Mouse (Mus musculus): ENCODE data around the gene Ccdc30. TPM values are rescaled to one million over a fixed set of nuclear protein-coding genes. Genes with fewer than 3 reads are reported as not detected.

Ccdc30 gene
- total RNA-seq, 2 experiments from 2014 or later, result not detected

DNA sequence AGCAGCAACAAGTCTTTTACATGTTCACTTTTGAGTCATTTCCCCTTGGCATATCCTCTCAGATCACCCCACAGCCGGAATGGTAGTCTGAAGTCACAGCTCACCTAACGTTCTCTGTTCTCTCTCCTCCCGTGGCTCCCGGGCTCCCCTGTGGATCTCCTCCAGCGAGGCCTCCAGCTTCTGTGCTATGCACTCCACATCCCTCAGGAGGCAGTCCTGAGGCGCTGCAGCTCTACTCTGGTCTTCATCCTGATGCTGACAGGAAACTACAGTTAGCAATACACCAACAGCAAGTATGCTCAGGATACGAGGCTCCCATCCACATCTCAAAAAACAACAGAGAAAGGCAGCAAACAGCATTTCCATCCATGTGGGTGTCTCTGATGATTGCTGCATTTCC, 14.4 kb downstream of the Ccdc30 start:
- intact Hi-C loops (cut with DNase I), result no loop called here
- Histone ChIP-seq H3K4me3 (no peak overlapping the region), H3K27ac (no peak overlapping the region)
- no peak for TF ChIP-seq CTCF (IDR thresholded peaks at IDR 0.05)
- DNase-seq, result no peak

DNA sequence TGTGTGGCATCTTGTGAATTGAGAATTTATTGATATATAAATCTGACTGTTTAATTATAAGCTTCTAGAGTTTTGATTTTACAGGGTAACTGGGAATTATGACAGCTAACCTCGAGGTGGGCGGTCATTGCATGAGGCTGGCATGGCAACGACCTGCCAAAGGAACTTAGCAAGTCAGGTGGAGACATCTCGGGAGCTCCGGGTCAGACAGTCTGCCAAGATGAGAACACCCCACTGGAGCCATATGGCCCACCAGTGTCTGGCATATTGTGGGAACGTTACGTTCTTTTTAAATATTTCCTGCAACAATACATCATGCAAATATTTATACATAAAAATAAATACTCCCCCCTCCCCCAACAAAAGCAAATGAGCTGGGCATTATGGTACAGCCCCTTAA, 16.6 kb downstream of the Ccdc30 start:
- no peak for TF ChIP-seq CTCF (IDR thresholded peaks at IDR 0.05)
- Histone ChIP-seq H3K27ac (no peak overlapping the region), H3K4me3 (no peak overlapping the region)
- no peak for DNase-seq
- intact Hi-C loops (cut with DNase I), result no loop called here

DNA sequence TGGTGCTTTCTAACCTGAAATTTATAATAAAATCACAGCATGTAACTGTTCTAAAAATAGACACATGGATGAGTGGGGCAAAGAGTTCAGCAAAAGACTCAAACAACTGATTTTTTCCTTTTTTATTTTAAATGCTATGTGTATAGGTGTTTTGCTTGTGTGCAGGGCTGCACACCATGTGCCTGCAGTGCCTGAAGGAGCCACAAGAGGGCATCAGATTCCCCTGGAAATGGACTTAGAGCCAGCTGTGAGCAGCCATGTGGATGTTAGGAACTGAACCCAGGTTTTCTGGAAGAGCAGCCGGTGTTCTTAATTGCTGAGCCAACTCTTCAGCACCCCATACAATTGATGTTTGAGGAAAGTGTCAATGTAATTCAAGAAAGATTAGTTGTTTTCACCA, 25.0 kb downstream of the Ccdc30 start:
- TF ChIP-seq CTCF (IDR thresholded peaks at IDR 0.05), result peak; percentile 33; the same call in 1 of the 2 replicates
- intact Hi-C loops (cut with DNase I), result no loop called here
- Histone ChIP-seq H3K27ac (no peak overlapping the region), H3K4me3 (no peak overlapping the region)
- no peak for DNase-seq

DNA sequence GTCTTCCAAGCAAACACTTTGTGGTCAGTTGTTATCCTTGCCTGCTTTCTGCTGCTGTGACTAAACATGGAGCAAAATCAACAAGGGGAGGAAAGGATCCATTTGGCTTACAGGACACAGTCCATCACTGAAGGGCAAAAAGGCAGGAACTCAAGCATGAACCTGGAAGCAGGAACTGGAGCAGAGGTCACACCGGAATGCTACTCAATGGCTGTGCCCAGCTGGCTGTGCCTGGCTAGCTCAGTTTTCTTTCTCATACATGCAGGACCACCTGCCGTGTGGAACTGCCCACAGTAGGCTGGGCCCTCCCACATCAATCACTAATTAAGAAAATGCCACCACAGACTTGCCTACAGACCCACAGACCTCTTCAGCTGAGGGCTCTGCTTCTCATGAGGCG, 26.1 kb downstream of the Ccdc30 start:
- intact Hi-C loops (cut with DNase I), result no loop called here
- no peak for TF ChIP-seq CTCF (IDR thresholded peaks at IDR 0.05)
- Histone ChIP-seq H3K4me3 (no peak overlapping the region), H3K27ac (no peak overlapping the region)
- no peak for DNase-seq

DNA sequence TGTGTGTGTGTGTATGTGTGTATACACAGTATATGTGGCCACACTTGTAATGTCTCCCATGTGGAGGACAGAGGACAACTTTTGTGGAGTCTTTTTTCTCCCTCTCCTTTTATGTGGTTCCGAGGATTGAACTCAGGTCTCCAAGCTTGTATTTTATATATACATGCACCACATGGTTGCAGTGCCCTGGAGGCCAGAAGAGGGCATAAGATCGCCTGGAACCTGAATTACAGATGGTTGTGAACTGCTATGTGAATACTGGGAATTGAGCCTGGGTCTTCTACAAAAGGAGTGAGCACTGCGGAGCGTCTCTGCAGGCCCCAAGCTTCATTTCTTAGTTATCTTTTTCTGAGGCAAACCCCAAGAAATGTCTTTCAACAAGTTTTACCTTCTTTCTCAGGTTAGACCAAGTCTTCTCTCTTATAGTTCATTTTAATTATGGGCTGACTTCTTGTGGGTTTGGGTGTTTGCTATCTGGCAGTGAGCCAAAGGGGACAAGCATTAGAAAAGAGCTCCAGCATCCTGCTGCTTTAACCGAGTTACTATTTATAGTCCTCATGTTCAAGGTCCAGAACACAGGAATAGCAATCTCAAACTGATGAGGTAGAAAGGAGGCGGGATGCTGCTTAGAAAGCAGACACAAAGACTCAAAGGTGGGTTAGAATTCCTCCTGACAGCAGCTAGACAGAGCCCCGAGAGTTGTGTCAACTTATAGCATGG, 33.7 kb downstream of the Ccdc30 start:
- intact Hi-C loops (cut with DNase I), result no loop called here
- Histone ChIP-seq H3K27ac (no peak overlapping the region), H3K4me3 (no peak overlapping the region)
- TF ChIP-seq CTCF (IDR thresholded peaks at IDR 0.05), result no peak
- no peak for DNase-seq

DNA sequence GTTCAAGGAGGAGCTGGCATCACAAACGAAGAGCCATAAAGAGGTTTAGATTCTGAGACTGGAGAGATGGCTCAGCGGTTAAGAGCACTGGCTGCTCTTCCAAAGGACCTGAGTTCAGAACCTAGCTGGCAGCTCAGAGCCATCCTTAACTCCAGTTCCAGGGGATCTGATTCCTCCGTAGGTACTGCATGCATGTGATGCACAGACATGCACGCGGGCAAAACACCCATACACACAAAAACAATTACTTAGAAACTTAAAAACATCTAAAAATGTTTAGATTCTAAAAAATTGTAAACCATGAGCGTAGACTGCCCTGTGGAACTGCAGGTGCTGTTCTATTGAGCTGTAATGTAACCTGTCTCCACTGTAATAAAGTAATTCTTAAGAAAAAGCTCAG, 45.9 kb downstream of the Ccdc30 start:
- intact Hi-C loops (cut with DNase I), result no loop called here
- H3K27ac ChIP-seq, result no peak overlapping the region
- TF ChIP-seq CTCF (IDR thresholded peaks at IDR 0.05), result peak; percentile 42
- DNase-seq, result no peak
- no peak overlapping the region for H3K4me3 ChIP-seq

DNA sequence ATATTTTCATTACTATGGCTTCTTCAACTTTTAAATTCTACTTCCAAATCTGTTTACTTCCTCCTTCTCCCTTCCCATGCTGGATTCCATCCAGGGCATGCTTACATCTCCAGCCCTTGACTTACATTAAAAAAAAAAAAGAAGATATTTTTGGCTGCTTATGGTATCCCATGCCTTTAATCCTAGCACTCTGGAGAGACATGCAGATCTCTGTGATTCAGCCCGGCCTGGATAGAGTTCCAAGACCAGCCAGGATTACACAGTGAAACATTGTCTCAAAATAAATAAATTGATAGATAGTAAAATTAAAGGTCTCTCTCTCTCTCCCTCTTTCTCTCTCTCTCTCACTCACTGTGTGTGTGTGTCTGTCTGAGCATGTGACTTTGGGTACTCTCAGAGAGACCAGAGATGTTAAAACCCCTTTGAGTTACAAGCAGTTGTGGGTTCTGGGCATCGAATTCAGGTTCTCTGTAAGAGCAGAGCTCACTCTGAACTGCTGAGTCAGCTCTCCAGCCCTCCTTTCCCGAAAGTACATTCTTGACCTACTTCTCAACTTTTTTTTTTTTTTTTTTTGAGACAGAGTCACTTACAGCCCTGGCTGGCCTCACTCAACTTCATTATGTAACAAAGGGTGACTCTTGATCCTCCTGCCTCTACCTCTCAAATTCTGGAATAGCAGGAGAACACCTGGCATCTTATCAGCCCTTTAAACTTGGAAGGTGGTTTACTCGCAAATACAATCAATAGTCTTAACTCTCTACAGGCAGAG, 48.4 kb downstream of the Ccdc30 start:
- TF ChIP-seq CTCF (IDR thresholded peaks at IDR 0.05), result no peak
- Histone ChIP-seq H3K27ac (no peak overlapping the region), H3K4me3 (no peak overlapping the region)
- DNase-seq, result no peak
- intact Hi-C loops (cut with DNase I), result no loop called here

DNA sequence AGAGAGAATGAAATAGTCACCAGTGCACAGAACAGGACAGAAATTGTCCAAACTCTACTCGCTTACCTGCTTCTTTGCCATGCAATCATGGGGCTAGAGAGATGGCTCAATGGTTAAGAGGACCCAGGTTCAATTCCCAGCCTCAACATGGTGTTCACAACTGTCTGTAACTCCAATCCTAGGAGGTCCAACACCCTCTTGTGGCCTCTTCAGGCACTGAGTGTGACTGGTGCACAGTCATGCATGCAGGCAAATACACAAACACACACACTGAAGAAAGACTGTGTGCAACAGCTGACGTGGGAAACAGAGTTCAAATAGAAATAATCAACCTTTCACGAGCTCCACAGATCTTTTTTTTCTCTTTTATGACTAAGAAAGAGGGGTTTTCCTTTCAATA, 53.1 kb downstream of the Ccdc30 start:
- no peak for DNase-seq
- no peak for TF ChIP-seq CTCF (IDR thresholded peaks at IDR 0.05)
- no peak overlapping the region for H3K27ac ChIP-seq
- H3K4me3 ChIP-seq, result no peak overlapping the region
- intact Hi-C loops (cut with DNase I), result no loop called here

DNA sequence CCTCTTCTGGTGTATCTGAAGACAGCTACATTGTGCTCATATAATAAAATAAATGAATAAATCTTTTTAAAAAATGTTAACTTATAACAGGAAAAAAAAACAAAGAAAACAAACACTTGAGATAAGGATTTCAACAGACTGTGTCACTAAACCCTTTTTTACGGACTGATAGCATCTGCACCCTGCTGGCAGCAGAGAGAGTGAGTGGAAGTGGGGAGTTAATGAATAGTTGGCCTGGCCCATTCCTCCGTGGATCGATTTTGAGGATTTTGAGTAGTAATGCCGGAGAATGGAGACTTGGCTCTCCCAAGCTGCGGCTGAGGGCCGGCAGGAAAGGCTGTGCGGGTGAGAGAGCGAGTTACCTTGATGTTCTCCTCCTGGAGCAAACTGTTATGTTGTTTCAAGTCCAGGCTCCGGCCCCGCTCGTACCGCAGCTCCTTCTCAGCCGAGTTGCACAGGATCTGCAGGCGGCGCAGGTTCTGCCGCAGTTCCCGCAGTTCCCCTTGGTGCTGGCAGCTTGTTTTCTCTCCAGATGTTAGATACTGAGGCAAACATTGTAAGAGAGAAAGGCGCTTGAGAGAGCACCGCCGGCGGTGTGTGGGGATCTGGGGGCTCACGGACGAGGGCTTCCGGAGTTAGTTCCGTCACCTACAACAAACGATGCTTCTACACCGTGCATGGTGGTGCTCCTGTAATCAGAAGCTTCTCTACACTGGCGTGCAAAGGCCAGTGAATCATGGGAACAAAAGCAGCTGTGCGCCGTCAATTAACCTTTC, 55.9 kb downstream of the Ccdc30 start:
- Histone ChIP-seq H3K4me3 (peak overlapping the region; percentile 51), H3K27ac (no peak overlapping the region)
- intact Hi-C loops (cut with DNase I), result no loop called here
- no peak for DNase-seq
- TF ChIP-seq CTCF (IDR thresholded peaks at IDR 0.05), result no peak

DNA sequence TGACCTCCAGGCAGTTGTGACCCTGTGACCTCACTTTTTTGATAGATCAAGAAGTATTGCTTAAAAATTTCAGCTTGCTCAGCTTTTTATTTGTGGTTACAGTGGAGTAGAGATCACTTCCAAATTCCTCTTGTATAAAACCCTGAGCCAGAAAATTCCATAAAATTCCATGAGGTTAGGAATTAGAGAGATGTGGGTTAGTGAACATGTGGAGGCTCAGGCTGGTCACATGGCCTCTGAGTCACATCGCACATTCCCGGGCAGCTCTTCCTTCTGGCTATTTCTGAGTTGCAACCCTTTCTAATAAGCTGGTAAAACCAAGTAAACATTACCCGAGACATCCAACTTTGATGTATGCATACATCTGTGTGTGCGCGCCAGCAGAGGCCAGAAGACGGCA, 69.8 kb downstream of the Ccdc30 start:
- DNase-seq, result no peak
- Histone ChIP-seq H3K27ac (no peak overlapping the region), H3K4me3 (no peak overlapping the region)
- TF ChIP-seq CTCF (IDR thresholded peaks at IDR 0.05), result no peak
- intact Hi-C loops (cut with DNase I), result no loop called here

DNA sequence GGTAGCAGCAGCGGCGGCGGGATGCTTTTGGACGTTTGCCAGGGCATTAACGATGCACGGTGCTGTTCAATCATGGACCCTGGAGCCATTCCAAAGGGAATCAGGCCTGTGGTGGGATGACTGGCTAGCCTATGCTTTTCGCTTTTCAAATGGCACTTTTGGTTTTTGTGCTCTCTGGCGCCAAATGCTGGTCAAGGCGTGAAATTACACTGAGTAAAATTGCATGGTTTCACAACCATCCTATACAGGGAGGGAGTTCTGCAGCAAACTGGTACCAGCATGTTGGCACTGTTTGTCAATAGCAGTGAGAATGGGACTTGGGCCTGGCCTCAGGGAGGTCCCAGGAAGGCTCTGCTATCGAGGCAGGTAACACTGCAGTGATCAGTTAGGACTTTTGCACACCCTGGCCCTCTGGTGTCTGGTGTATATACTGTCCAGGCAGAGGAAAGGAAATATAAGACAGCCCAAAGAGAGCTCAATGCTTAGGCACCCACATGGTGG, 76.4 kb downstream of the Ccdc30 start:
- H3K27ac ChIP-seq, result no peak overlapping the region
- no peak overlapping the region for H3K4me3 ChIP-seq
- intact Hi-C loops (cut with DNase I), result loop anchor here (2.0 kb wide), 1 partner anchor 92 kb away; no protein-coding TSS in a partner anchor
- TF ChIP-seq CTCF (IDR thresholded peaks at IDR 0.05), result peak; percentile 73
- peak; percentile 35 for DNase-seq

DNA sequence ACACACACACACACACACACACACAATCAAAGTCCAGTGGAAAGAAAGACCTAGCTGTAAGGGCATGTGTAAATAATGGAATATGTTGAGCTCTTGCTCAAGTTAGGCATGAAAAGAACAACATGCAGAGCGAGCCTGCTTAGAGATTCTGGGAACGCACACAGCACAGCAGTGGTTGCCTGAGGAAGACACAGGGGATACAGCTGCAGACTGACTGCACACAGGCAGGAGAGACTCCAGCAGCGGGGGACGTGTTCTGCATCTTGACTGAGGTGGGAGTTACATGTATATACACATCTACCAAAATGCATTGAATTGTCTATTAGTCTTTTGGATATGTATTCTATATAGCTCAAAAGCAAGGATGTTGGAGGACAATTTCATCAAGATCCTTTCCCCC, 76.9 kb downstream of the Ccdc30 start:
- DNase-seq, result no peak
- Histone ChIP-seq H3K4me3 (no peak overlapping the region), H3K27ac (no peak overlapping the region)
- intact Hi-C loops (cut with DNase I), result loop anchor here (2.0 kb wide), 1 partner anchor 92 kb away; no protein-coding TSS in a partner anchor
- no peak for TF ChIP-seq CTCF (IDR thresholded peaks at IDR 0.05)

DNA sequence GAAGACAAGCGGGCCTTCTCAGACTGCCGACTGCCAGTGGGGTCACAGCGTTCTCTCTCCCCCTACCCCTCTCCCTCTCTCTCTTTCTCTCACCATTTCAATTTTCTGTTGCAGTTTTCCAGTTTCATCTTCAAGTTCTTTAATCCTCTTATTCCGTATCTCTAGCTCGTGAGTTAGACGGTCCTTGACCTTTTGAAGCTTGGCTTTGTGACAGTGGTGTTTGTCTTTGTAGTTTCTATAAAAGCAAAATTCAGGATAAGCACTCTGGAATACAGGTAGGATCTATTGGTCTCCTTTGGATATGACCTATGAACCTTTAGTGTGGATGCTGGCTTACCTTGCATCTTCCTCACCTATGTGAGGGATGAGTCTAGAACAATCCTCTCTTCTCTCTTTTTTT, 81.8 kb downstream of the Ccdc30 start:
- intact Hi-C loops (cut with DNase I), result no loop called here
- TF ChIP-seq CTCF (IDR thresholded peaks at IDR 0.05), result no peak
- no peak for DNase-seq
- Histone ChIP-seq H3K4me3 (no peak overlapping the region), H3K27ac (no peak overlapping the region)
